Mouse (Mus musculus) adipocyte (in vitro differentiated cells): Measurements from ENCODE around the gene Gm10837.
A peak's percentile ranks its signal among the peaks of the same experiment; 100 is the strongest.
"Not testable (repeated sequence)": the region's sequence is repeated elsewhere in the genome, so short reads cannot be mapped to it uniquely, and the experiment has no call there.

Source experiments
- DNase-seq: peaks from one replicate; pipeline ENCODE4 v3.0.0-alpha.2; 2016; ENCODE audit warnings: low spot score

Gene Gm10837

GRCm38 (mm10) chr14:122490441-122491328, at the start of gene Gm10837:
TSS of gene Gm10837 (plus strand) at chr14:122490586.
- DNase-seq, result no peak

GRCm38 (mm10) chr14:122449601-122450495, 40.5 kb upstream of the Gm10837 start:
- no peak for DNase-seq

- DNase-seq, result no peak
Measured at GRCm38 (mm10) chr14:122450496-122451382, 39.6 kb upstream of the Gm10837 start, which contains the start of gene Gm5089. TSS of gene Gm5089 (minus strand) at chr14:122451115.

GRCm38 (mm10) chr14:122451551-122452145, 38.7 kb upstream of the Gm10837 start:
- DNase-seq, result no peak

DNA sequence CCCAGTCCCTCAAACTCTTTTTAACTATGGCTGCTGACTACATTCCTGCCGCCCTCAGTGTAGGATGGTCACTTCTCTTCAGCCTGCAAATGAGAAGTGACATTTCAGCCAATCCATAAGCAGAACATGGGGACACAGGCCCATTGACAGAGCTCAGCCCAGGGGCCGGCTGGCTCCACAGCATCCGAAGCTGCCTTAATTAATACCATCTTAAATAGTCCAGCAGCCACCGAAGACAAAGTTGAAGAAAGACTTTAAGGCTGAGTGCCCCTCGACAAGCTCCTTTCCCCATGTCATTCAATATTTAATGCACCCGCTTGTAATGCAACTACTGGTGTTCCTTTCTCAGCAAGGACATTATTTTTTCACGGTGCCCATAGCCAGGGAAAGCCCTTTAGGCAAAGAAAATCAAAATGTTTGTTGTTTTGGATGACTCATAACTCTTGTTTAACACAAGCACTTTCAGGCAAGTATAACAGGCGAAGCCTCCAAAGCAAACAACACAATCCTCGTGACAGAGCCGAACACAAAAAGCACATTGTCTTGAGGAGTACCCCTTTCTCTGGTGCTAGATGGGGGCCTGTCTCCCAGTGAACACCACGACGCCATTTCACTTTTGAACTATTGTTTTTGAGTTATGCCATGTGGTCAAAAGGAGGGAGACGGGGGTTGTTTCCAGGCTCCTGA, 37.5 kb upstream of the Gm10837 start:
- DNase-seq, result no peak

DNA sequence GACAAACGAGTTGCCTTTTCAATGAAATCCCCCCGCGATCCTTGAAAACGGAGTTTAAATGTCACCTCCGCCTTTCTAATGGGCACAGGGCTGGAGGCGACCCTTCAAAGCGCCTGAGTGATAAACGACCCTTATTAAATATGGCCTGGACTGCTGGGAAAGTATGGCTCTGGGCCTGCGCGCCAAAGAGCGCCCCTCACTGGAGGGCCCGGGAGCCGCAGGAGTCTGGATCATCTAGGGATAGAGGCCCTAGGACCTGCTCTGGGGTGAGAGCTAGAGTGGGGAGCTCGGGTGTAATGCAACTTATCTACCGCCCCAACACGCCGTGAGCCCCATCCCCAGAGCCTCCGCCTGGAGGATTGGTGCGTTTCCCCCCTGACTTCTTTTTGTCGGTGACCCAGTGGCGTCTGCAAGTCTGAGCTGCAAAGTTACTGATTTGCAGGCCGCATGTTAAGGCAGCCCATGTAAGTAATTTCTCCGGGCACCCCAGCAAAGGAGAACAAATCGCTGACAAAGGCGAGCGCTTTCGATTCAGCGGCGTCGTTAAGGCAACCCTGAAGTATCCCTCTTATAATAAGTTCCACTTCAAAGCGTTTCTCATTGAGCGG, 36.9 kb upstream of the Gm10837 start:
- DNase-seq, result no peak

- DNase-seq, result no peak
Measured at GRCm38 (mm10) chr14:122453996-122454738, 36.2 kb upstream of the Gm10837 start.

- DNase-seq, result peak; percentile 12
Measured at GRCm38 (mm10) chr14:122454901-122455561, 35.4 kb upstream of the Gm10837 start.

DNA sequence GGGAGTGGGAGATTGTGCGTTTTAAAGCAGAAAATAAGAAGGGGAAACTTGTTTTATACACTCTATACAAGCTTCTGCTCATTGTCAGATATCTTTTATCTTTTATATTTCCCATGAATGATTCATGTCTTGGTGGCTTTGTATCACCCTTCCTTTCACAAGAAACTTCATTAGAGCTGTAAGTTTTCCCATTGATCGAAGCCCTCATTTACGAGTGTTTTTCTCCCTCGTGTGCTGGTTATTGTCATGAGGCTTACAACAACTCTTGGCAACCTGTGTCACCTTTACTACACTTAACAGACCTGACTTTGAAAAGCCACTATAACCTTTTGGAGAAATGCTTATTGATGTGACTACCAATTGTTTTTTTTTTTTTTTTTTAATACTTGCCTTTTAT, 34.8 kb upstream of the Gm10837 start:
- DNase-seq, result no peak

DNA sequence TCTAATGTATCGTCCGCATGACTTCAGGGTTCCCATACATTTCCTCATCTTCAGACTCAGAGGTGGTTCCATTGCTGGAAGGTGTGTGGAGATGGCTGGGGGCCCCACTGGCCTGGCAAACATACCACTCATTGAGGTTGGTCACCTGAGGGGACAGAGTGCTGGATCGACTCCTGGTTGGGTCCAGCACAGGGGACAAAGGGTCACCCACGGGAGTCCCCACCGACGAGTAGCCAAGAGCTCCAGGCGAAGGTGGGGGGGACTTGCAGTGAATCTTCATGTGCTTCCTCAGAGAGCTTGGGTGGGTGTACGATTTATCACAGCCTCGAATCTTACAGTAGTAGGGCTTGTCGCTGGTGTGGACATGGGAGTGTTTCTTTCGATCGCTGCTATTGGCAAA, 31.1 kb upstream of the Gm10837 start:
- not testable (repeated sequence) for DNase-seq

DNA sequence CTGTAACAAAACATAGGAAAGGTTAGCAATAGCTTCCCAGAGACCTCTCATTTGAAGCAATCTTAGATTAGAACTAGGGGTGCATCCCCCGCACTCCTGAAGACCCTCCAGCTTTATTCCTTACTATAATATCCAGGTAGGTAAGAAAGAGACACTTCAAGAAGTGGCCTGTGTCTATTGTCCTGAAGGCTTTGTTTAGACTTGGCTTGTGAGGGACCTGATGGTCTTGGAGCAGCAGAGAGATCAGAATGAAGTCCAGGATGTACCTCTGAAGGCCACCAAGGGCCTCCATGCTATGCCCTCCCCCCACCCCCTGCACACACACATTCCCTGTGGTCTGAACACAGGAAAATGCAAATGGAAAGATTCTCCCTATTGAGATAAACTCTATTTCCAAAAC, 30.6 kb upstream of the Gm10837 start:
- DNase-seq, result no peak

GRCm38 (mm10) chr14:122460226-122460625, 30.2 kb upstream of the Gm10837 start:
- no peak for DNase-seq

- no peak for DNase-seq
Measured at GRCm38 (mm10) chr14:122461500-122461899, 28.9 kb upstream of the Gm10837 start.

DNA sequence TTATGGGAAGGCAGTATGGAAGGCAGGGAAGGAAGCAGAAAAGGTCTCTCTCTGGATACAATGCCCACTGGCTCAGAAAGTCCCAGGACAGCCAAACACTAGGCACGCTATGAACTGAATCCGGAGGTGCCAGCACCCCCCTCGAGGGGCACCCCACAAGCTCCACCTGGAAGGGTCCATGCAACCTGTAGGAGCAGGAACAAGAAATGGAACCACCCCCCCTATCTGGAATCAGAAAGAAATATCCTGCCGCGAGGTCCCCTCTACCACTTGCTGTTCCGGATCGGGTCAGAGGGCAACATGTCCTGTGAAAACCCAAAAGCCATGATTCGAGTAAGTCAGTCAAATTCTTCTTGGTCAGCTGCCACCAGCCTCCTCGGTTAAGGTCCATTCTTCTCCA, 28.4 kb upstream of the Gm10837 start:
- peak; percentile 6 for DNase-seq

DNA sequence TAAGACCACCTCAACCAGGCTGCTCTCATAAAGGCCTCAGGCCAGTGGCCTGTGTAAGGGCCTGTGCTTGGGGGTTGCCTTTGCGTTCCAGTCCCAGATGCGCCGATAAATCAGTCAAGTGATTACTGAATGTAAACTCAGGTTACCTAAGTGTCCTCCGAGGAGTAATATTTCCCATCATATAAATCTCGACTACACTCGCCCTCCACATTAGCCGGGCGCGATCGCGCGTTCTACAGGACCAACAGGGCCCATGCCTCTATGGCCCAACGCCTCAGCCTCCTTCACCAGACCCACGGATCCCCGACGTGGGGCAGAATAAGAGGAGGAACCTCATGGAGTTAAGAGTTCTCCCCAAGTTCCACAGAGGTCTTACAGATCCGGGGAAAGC, 27.7 kb upstream of the Gm10837 start:
- DNase-seq, result no peak

GRCm38 (mm10) chr14:122463080-122463691, 27.2 kb upstream of the Gm10837 start:
- DNase-seq, result no peak

GRCm38 (mm10) chr14:122463734-122464341, 26.5 kb upstream of the Gm10837 start:
- not testable (repeated sequence) for DNase-seq

GRCm38 (mm10) chr14:122464351-122464762, 26.0 kb upstream of the Gm10837 start:
- DNase-seq, result no peak
